Mouse (Mus musculus): Measurements from ENCODE around the gene Rimbp3.
"Not testable (repeated sequence)": the region's sequence is repeated elsewhere in the genome, so short reads cannot be mapped to it uniquely, and the experiment has no call there.

The Rimbp3 gene

DNA sequence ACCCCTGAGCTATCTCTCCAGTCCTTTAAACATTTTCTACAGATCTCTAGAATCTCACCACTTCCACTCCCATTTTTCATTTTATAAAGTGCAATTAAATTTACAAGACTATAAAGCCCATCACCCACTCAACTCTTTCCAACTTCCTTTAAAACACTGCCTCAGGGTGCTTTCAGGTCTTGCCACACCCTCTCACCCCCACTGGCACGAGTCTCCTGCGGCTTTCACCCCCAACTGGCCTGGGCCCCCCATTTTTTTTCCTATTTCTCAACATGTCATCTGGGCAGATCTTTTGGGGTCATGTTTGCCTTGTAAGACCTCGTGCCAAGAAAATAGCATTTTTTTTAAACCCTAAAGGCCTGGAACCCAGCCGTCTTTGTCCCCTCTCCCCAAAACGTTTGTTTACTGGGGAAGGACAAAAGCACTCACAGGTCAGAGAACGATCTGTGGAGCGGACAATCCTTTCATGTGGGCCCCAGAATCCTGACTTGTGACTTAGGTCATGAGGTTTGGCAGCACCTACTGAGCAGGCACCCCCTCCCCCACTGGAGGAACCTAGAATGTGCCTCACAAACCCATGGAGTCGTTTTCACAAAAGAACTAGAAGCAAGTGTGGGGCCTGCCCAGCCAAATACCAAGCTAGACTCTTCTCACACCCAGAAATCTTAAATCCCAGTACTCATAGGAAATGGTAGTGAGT is 8.7 kb downstream of the Rimbp3 start:
- no peak for DNase-seq (ENCODE audit: low spot score in 2 of 2)

DNA sequence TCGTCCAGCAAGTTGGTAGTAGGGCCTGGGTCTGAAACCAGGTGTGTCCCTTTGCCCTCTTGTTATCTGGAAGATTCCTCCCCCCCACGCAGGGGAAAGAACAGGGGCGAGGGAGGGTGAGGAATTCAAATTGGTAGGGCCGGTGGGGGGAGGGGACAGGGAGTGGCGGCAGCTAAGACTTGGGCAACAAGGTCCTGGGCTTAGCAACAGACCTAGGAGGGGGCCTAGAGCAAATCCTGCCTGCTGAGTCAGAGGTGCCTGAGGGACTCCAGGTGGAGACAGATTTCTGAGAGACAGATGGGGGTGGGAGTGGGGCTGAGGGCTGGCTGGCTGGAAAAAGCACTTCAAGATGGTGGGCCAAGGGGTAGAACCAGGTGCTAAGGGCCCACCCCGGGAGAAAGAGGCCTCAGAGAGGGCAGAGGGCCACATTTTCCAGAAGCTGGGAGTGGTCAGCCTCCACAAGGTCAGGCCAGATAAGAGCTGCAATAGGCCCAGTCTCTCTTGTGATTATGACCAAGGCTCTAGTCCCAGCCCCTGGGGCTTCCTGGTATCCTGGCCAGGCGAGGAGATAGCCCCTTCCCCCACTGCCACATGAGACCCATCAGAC is 11.8 kb downstream of the Rimbp3 start:
- no peak for DNase-seq (ENCODE audit: low spot score in 2 of 2)

DNA sequence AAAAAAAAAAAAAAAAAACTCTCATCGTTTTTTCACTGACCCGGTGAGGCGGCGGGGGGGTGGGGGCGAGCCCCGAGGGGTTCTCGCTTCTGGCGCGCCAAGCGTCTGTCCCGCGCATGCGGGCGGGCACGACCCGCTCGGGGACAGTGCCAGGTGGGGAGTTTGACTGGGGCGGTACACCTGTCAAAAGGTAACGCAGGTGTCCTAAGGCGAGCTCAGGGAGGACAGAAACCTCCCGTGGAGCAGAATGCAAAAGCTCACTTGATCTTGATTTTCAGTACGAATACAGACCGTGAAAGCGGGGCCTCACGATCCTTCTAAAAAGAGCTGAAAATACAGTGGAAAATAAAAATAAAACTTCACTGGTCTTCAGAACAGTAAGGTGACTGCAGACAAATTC is 13.8 kb downstream of the Rimbp3 start:
- DNase-seq (ENCODE audit: low spot score in 2 of 2): peak; percentile 93 to 98

DNA sequence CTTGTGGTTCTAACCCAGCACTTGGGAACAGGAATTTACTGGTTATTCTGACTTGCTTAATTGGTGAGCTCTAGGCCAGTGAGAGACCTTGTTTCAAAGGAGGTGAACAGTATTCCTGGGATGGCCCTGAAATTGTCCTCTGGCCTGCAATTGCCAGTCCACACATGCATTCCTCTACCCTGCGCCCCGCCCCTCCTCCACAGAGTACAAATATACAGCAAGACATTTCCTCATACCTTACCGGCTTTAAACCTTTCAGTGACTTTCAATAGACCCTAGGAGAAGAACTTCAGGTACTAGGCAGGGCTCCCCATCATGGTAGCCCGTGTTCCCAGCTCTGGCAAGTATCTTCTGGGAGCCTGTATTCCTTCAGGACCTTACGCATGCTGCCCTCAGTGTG is 17.2 kb downstream of the Rimbp3 start:
- no peak for DNase-seq (ENCODE audit: low spot score in 2 of 2)

DNA sequence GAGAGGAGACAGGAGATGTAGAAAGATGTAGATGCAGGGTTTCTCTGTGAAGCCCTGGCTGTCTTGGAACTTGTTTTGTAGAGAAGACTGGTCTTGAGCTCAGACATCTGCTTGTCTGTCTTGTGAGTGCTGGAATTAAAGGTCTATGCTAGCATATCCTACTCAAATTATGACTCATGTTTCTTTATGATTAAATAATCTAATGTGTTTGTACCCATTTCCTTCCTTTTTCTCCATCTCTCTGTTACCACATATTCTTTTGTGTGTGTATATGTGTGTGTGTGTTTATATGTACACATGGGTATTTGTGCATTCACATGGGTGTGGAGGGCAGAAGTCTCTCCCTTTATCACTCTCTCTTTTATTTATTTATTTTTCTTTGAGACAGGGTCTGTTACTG is 18.1 kb downstream of the Rimbp3 start:
- DNase-seq (ENCODE audit: low spot score in 2 of 2): no peak

DNA sequence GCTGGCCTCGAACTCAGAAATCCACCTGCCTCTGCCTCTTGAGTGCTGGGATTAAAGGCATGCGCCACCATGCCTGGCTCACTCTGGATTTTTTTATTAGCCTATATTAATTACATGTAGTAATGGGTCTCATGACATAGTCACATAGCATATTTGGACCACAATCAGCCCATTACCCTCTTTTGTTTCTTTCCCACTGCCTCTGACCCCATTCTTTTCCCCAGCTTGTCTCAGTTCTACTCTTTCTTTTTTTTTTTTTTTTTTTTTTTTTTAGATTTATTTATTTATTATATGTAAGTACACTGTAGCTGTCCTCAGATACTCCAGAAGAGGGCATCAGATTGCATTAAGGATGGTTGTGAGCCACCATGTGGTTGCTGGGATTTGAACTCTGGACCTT is 23.1 kb downstream of the Rimbp3 start:
- not testable (repeated sequence) for DNase-seq (ENCODE audit: low spot score in 2 of 2)

DNA sequence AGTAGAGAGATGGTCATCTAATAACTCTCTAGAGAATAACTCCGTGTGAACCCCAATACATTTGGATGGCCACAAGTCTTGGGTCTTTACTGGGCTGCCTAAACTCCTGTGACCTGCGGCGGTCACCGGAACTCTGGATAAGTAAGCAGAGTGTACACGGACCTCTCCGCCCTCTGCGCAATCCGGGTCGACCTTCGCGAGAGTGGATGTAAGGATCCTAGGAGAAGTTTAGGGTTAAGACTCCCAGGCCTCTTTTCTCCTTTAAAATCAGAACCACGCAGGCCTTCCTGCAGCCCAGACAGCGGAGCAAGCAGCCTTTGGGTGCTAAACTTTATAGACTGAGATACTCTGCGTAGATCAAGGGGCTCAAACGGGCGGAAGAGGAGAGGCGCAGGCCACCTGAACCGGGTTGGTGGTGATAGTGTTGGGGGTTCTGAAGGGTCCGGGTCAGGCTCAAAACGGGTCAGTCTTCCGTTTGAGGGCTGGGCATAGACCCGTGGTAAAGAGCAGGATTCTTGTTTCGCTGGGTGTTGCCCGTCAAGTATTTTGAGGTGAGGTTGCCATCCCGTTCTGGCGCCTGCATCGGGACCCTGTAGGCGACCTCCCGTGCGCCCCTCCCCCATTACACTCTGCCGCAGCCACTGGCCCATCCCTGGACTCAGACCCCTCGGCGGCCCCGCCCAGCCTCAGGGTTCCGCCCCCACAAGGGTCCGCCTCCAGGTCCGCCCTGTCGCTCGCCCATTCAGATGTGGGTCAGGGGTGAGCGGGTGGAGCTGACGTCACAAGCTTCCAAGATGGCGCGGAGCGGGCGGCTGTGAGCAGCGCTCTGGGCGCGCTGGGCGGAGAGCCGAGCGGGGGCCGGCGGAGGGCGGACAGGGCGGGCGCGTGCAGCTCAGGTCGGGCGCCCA is 24.6 kb downstream of the Rimbp3 start, which contains the start of gene Hic2:
TSS of gene Hic2 (plus strand) at position 779 of the 908 bp plus-strand sequence.
- DNase-seq (ENCODE audit: low spot score in 2 of 2): peak; percentile 85 to 86

DNA sequence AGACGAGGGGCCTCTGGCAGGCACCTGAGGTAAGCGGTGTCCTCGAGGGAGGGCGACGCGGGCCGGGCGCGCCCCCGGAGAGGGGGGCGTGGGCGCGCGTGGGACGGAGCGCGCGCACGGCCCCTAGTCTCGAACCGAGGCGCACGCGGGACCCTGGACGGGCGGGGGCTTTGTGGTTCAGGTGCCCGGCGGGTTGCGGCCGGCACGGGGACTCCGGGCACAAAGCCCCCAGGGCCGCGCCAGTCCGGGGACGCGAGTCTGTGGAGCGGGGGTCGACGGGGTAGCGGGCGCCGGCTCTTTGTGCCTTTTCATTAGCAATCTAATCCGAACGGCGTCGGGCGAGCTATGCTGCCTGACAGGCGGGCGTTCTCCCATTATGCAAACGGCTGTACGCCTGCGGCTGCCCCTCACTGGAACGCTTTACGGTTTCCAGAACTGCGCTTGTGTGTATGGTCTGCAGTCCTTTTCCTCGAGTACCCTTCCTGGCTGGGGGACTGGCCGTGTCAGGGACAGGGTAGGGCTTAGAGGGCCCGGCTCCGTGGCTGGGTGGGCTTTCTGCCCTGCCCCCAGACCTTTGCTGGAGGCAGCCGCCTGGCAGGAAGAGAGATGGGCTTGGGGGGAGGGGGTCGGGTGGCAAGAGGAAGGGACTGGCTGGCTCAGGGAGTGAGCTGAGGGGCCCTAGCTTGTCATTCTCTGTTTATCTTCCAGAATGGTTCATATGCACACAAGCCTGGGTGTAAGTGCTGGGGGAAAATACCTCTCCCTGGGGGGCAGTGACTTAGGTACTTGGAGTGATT is 25.5 kb downstream of the Rimbp3 start:
- DNase-seq (ENCODE audit: low spot score in 2 of 2): peak; percentile 38 to 54

DNA sequence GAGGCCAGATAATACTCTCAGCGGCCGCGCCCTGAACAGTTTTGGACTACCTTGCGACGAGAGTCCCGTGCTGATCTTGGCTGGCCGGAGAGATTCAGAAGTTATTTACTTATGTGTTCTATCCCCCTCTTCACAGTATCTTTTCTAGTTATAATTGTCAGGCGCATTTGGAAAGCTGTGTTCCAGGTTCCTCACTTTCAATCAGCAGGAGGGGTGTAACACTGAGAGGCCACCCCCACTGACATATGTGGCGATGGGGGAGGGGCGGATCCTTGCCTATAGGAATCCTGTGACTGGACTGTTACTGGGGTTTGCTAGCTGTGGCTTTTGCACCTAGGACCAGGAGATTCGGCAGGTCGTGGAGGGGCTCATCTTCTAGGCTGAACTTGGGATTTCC is 26.1 kb downstream of the Rimbp3 start:
- DNase-seq (ENCODE audit: low spot score in 2 of 2): peak; percentile 15 to 33

DNA sequence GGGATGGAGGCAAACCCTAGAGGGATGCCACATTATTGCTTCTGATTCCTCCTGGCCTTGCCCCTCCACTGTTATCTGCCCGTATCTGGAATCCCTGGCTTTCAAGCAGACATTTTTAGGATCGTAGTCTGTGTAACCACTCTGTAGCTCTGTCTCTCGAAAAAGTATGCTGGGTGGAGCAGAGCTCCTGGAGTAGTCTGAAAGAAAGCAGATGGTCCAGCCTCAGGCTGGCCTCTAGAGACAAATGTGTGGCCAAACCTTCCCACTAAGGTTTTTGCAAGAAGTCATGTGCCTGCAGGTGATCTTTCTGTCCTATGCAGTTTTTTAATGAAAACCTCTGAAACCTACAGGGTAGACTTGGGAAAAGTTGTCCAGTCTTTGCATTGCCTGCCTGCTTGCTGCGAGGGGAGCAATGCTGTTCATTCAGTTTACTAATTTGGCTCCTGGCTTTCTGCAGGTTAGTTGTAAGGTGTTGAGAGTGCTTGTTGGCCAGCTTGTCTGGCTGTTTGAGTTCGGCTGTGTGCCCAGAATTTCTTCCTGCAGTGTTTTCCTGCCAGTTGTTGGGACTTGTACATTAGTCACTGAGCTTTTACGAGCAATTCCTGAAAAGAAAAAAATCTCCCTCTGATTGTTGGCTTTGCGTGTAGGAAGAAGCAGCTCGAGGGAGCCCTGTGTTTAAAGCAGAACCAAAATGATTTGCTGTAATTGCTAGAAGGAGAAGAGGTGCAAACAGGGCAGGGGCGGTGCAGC is 26.7 kb downstream of the Rimbp3 start:
- DNase-seq (ENCODE audit: low spot score in 2 of 2): no peak

DNA sequence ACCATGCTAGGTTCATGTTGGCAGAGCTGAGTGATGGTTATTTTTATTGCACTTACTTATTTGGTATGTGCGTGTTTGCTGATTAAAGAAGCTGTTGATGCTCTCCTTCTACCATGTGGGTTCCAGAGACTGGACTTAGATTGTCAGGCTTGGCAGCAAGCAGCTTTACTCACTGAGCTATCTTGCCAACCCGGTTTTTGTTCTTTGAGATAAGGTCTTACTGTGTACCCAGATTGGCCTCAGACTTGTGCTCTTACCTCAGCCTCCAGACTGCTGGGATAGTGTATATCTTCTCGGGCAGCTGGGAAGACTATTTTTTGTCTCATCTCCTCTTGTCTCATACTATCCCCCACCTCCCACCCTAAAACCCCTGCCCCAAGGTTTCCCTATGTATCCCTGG is 29.2 kb downstream of the Rimbp3 start:
- DNase-seq (ENCODE audit: low spot score in 2 of 2): no peak

DNA sequence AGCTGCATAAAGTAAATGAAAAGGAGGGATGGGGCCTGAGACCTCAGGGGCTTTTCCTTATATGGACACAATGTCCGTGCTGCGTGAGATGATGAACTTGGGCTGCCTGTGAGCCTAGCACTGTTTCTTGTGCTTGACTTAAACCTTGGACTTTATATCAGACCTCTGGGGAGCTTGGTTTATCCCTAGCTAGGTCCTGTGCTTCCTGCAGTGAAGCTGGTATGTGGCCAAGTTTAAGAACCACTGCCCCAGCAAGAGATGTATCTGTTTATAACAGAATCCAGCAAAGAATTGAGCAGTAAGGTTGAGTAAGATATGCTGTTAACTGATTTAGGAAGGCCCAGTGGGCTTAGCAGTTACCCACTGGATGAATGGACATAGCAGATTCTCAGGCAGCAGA is 31.0 kb downstream of the Rimbp3 start:
- DNase-seq (ENCODE audit: low spot score in 2 of 2): no peak

DNA sequence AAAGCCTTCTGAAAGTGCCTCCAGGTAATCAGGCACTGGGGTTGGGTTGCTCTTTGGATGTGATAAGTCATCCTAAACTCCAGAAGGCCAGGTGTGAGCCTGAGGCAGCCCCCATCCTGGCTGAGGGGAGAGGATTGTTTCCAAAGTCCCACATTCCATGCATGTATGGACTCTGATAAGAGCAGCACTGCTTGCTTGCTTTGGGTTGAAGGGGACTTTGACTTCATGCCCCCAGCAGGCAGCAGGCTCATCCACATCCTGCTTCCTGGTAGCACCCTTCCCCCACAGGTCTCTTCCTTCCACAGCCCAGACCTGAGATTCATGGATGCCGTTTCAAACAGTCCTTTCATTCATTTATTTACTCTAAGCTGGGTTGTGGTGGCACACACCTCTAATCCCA is 35.3 kb downstream of the Rimbp3 start:
- no peak for DNase-seq (ENCODE audit: low spot score in 2 of 2)

DNA sequence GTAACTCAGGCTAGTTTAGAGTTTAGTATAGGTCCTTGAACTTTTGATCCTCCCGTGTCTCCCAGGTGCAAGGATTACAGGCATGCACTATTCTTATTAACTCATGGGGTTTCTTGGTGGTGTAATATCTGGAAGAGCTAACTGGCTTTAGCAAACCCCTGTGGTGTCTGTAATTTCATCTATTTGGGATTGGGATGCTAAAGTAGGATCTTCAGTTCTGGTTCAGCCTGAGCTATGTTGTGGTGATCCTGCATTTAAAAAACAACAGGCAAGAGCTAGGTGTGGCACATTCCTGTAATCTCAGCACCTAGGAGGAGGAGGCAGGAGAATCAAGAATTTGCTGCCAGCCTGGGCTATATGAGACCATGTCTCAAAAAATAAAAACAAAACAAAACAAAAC is 36.6 kb downstream of the Rimbp3 start:
- DNase-seq (ENCODE audit: low spot score in 2 of 2): no peak

DNA sequence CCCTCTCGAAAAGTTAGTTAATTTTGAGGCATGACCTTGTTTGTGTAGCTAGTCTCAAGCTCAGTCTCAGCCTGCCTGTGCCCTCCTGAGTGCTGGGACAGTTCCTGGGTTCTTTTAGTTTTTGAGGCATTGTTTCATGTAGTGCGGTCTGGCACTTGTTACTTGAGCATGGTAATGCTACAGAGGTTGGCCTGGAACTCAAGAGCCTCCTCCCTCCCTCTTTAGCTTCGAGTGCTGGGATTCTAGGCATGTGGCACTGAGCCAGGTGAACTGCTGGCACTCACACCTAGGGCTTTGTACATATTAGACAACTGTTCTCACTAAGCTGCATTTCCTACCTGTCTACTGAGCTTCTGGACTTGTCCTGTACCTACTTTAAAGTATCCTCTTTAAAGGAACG is 39.3 kb downstream of the Rimbp3 start:
- no peak for DNase-seq (ENCODE audit: low spot score in 2 of 2)

DNA sequence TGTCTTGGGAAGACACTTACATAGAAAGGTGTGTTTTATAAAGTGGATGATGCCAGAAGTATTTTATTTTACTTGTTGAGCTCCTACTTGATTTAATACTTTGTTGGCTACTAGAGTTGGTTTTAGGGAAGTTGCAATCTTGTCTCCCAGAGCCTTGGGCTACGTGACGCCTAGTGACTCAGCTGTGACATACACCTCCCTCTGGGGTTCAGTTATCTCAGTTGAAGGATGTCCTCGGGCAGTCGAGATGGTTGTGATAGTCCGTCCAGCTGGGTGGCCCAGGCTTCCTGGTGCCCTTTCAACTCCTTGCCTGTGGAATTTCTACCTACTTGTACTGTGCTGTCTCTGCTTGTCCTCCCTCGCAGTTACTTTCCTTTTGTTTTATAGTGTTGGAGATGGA is 40.7 kb downstream of the Rimbp3 start:
- DNase-seq (ENCODE audit: low spot score in 2 of 2): no peak

DNA sequence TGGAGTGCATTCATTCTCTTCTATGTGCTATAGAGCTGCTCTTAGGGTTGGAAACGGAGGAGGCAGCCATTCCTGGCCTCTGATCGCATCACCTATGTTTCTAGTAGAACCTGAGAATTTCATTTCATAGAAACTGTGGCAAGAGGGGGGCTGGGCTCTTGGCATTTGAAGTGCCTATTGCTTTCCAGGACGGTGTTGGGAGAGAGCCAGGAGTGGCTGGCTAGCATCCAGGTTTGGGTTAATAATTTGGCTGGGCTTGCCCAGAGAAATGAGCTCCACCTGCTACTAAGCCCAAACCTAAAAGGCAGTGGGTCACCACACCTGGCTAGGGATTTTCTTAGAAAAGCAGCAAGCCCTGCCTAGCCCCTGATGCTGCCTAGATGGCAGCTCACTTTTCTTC is 43.1 kb downstream of the Rimbp3 start:
- DNase-seq (ENCODE audit: low spot score in 2 of 2): no peak

DNA sequence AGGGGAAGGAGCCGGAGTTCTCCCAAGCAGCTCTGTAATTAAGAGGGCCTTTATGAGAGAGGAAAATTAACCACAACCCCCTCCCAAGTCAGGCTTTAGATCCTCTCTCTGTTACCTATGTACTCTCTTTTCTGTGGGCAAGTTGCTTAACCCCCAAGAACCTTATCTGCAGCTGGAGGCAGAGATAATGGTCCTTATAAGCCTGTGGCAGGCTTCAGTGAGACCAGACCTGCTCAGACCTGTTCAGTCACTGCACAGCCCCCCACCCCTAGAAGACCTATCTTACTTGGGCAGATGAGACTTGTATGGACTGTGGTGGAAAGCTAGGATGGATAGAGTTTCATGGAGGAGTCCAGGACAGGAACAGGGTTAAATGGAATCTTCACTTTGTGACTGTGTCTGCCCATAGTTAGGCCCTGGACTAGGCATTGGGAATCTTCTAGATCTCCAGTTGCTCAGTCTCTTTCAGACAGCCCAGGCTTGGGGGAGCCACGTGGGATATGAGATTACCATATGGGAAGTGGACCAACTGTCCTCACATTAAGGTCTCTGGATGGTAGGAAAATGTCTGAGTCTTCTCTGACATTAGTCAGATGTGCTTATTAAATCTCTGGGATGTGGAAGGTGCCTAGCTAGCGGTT is 43.8 kb downstream of the Rimbp3 start:
- DNase-seq (ENCODE audit: low spot score in 2 of 2): no peak

DNA sequence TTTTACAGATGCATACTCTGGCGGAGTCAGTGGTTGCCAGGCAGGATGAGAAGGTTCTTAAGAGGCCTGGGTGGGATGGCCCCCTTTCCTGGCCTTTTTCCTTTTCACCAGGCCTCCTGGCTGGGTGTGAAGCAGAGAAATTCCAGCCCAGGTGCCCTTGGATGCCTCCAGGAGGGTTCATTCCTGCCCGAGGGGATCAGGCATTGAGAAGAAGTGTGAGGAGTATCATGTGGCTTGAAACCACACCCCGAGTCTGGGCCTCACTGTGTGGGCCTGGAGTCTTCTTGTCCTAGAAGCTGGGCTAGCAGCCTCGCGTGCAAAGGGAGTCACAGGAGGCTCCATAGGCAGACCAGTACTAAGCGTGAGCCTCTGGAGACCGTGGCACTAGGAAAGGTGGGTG is 44.4 kb downstream of the Rimbp3 start:
- no peak for DNase-seq (ENCODE audit: low spot score in 2 of 2)

DNA sequence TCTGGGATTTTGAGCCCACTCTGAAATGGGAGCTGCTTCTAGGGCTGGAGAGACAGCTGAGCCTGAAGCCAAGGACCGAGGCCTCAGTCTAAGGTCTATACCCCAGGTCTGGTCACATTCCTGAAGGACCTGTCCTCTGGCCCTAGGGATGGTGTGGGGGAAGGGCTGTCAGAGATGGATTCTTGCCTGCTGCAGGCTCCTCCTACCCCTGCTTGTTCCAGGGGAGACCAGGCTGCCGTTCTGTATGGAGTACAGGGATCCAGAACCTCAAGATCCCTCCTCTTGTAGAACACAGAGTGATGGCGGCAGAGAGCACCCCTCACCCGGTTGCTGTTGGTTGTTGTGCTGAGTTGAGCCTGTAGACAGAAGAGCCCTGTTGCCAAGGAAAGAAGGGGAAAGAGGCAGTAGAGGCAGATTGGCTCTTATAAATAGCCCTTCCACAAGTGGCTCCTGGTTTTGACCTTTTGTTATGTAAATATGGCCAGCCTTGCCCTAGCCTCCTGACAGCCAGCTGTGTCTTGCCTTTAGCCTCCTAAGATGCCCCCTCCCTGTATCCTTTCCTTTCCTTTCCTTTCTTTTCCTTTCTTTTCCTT is 45.7 kb downstream of the Rimbp3 start:
- no peak for DNase-seq (ENCODE audit: low spot score in 2 of 2)

All from thymus, postnatal 10 days (tissue).